Mouse (Mus musculus) granulocyte monocyte progenitor cell, adult 5-6 weeks (primary cell): ENCODE measurements at regions not wholly inside any gene's neighbourhood (a gene's known extent, or its start where the extent isn't known, plus 50 kb on each side); places are given as distances from the start of the nearest gene placed in this dataset.

Experiments used
- ATAC-seq: replicated peaks from 2 replicates; pipeline ENCODE4 v1.8.0; 2016; ENCODE audit warnings: mild to moderate bottlenecking, moderate TSS enrichment, inconsistent platforms; ENCODE audit not compliant: poor library complexity, severe bottlenecking

GRCm38 (mm10) chr12:31172451-31173318 is 67.9 kb upstream of the Gm6993 start:
- no peak for ATAC-seq

- ATAC-seq: no peak
Observed at GRCm38 (mm10) chr12:31173512-31173911, 67.1 kb upstream of the Gm6993 start.

DNA sequence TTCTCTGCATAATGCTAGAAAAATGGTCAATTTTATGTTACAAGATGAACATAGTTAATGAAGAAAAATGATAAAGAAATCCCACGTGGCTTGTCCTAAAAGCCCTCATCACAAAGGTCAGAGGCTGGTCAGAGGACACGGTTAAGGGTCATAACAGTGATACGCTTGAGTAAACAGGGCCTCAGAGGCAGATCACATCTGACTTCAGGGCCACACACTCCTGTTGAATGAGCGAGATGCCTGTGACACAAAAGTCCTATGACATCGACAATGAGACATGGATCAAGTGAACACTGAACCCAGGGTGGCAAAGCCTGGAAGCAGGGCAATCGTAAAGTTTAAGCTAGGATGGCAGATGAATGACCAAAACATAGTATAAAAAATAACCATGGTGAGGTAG is 61.0 kb upstream of the Gm6993 start:
- ATAC-seq: no peak

GRCm38 (mm10) chr12:31183632-31184031 is 56.9 kb upstream of the Gm6993 start:
- no peak for ATAC-seq

DNA sequence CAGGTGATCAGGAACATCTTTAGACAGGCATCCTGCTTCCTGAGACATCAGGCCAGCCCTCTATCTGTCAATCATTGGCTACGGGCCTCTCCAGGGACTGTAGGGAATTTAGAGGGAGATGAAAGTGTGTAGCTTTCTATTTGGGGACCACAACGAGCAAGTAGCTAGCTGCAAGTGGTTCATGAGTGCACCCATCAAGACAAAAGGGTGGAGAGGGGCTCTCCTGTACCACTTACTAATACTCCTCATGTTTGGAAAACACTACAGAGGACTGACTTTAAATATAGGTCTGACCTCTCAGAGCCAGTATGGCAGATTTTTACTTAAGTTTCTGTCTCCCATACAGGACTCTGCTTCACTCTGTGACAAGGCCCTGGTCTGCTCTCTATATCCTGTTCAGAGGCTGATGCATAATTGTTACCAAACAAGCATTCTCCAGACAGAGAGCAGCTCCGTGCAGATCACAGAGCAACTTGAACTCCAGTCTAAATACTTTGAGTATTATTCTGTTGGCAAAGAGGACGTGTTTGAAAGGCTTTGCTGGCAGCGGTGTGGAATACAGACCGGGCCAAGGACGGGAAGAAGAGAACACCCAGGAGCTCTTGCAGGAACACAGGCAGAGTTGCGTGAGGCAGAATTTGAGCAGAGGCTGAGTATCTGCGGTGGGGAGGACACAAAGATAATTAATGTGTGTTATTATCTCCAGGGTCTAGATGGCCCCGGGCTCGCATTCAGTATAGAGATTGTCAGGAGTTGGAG is 56.2 kb upstream of the Gm6993 start:
- ATAC-seq: no peak

DNA sequence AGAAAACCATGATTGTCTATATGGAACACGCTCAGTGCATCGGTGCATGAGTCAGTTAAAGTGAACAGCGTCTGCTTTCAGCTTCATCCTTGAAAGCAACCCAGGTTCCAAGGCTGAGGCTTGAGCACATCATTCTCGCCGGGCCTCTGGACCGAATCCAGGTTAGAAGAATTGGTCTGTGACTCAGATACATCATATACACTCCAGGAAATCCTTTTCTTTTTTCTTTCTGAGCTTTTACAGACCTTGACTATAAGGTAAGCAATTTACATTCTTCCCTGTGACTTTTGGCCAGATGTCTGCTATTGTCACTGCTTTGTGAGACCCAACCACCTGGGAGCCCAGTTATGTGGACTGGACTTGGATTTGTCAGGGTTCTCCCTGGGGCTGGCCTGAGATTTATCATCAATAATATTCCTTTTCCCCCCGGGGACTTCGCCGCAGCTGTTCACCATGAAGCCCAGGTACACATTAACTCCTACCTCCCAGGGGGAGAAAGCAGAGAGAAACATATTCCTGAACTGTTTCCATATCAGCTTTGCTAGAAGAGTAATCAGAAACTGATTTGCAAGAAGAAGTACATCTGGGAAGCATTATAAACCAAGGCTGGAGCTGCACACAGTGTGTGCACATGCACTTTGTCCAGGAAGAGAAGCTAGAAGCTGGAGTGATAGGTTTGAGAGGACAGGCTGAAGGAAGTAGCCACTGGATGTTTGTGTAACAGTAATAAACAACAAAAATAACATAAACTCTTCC is 55.2 kb upstream of the Gm6993 start:
- no peak for ATAC-seq

DNA sequence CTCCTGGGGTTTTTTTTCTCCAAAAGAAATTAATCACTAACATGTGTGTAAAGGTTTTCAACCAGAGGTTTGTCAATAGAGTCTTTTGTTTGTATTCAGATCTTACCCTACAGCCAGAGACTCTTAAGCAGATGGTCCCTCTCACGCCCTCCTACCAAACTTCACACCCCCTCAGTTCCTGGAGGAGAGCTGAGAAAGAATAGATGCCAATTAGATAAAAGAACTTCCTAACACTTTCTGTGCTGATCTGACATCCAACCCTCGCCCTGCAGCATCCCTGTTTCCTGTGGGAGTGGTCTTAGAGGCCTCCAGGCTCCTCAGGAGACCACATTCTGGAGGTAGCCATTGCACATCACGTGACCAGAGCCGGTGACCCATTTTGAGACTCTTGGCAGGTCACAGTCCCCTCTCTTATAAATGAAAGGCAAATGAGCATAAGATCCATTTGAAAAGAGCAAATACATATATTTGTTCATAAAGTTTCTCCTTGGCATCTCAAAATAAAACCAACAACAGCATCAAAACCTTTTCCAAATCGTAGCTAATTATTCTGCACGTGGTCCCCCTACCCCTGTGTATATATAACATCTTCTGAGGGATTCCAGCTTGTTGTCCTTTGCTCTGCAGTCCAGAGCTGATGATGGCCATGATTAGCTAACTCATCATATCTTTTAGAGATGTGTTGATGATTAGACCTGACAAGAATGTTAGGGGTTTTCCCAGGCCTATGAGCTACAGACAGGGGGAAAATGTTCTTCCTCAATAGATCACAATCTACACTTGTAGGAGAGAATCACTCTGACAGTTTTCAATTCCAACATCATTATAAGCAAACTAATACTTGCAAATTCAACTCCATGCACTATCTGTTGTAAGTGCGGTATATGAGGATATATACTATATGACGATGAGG is 54.4 kb upstream of the Gm6993 start:
- ATAC-seq: no peak

- ATAC-seq: no peak
Observed at GRCm38 (mm10) chr12:31188011-31188576, 52.5 kb upstream of the Gm6993 start.

GRCm38 (mm10) chr12:31190265-31190664 is 50.3 kb upstream of the Gm6993 start:
- no peak for ATAC-seq
